ENCODE assay signal across 20 mouse cellular contexts in genomic region chr2:172341606-172342005, GRCm38 (mm10).
"Had no signal": no experiment of that assay in that cellular context is flagged by ENCODE, and none has a peak within 500 bp of the region (broad histone marks: within the 10 kb centered on the region; RNA-seq: fewer than 3 reads in every experiment).

No protein-coding gene starts in this region.

- H3K9me3 ChIP-seq: limb, embryonic 12.5 days; neural tube, embryonic 13.5 days had no signal

- H3K4me3 ChIP-seq: layer of hippocampus, adult 2 months; limb, embryonic 12.5 days; limb, embryonic 15.5 days; midbrain, embryonic 13.5 days; neural tube, embryonic 13.5 days; stomach, embryonic 15.5 days had no signal

- H3K4me2 ChIP-seq: limb, embryonic 12.5 days; limb, embryonic 15.5 days; liver, embryonic 11.5 days; lung, embryonic 14.5 days; midbrain, embryonic 13.5 days; neural tube, embryonic 13.5 days; stomach, embryonic 15.5 days had no signal

- DNase-seq: kidney, adult 9 months; kidney, postnatal 14 days; kidney, postnatal 4 days; layer of hippocampus, adult 9-11 months; liver, postnatal 0 days; lung, embryonic 14.5 days; retina, postnatal 1 day; right cerebral cortex, postnatal 25 days; spleen, adult 18-20 months; thymus, postnatal 25 days had no signal

- H3K27me3 ChIP-seq: limb, embryonic 15.5 days; neural tube, embryonic 13.5 days; stomach, embryonic 15.5 days had no signal

- H3K9ac ChIP-seq: limb, embryonic 12.5 days; limb, embryonic 15.5 days; liver, embryonic 14.5 days; liver, postnatal 0 days; lung, embryonic 14.5 days; midbrain, embryonic 13.5 days; neural tube, embryonic 13.5 days; stomach, embryonic 15.5 days had no signal

- ATAC-seq: liver, postnatal 0 days; lung, postnatal 0 days; midbrain, embryonic 13.5 days had no signal

- H3K36me3 ChIP-seq: limb, embryonic 12.5 days; limb, embryonic 15.5 days; midbrain, embryonic 13.5 days; neural tube, embryonic 13.5 days; stomach, embryonic 15.5 days had no signal

- H3K27ac ChIP-seq: layer of hippocampus, adult 2 months; limb, embryonic 12.5 days; limb, embryonic 15.5 days; liver, embryonic 14.5 days; macrophage; midbrain, embryonic 13.5 days; neural tube, embryonic 13.5 days; stomach, embryonic 15.5 days had no signal
